Mouse (Mus musculus) liver, embryonic 14.5 days (tissue): ENCODE data around the gene Insyn1.

Source experiments
- CTCF ChIP-seq: IDR thresholded peaks from 2 replicates; pipeline ENCODE4 v1.5.1; 2016; ENCODE audit warnings: antibody characterized with exemption, low read depth, control low read depth
- EP300 ChIP-seq: IDR thresholded peaks from 2 replicates; pipeline ENCODE4 v1.6.1; 2016; ENCODE audit warnings: antibody characterized with exemption, low read depth

- TF ChIP-seq CTCF (no peak), EP300 (no peak)
Measured at GRCm38 (mm10) chr9:58454886-58455285, 33.5 kb upstream of the Insyn1 start.
